Mouse (Mus musculus) neural tube, embryonic 14.5 days (tissue): Measurements from ENCODE around the gene Prmt8. TPM values are rescaled to one million over a fixed set of nuclear protein-coding genes. Genes with fewer than 3 reads are reported as not detected.

Source experiments
- ATAC-seq: fragments of 200-750 bp; cut with Nextera tagmentation; 2 replicates; pipeline ENCODE4 v1.8.0; 2017; ENCODE audit warnings: low read depth, mild to moderate bottlenecking, moderate TSS enrichment, moderate library complexity
- H3K27ac ChIP-seq: fragments of 300-500 bp; sonication (generic); 2 replicates; pipeline ENCODE4 v1.5.1; 2014; ENCODE audit warnings: low read depth, mild to moderate bottlenecking, control low read depth, low read length, moderate library complexity, mixed read lengths
- H3K27me3 ChIP-seq: fragments of 300-500 bp; sonication (generic); 2 replicates; pipeline ENCODE4 v1.6.1; 2014; ENCODE audit warnings: low read length; ENCODE audit not compliant: control insufficient read depth, insufficient read depth
- H3K36me3 ChIP-seq: fragments of 300-500 bp; sonication (generic); 2 replicates; pipeline ENCODE4 v1.6.1; 2014; ENCODE audit warnings: low read length, mixed read lengths; ENCODE audit not compliant: control insufficient read depth, insufficient read depth
- H3K4me1 ChIP-seq: fragments of 300-500 bp; sonication (generic); 2 replicates; pipeline ENCODE4 v1.6.1; 2014; ENCODE audit warnings: low read length; ENCODE audit not compliant: control insufficient read depth, insufficient read depth
- H3K4me2 ChIP-seq: fragments of 300-500 bp; sonication (generic); 2 replicates; pipeline ENCODE4 v1.6.1; 2014; ENCODE audit warnings: mild to moderate bottlenecking, low read depth, low read length, control low read depth
- H3K4me3 ChIP-seq: fragments of 300-500 bp; sonication (generic); 2 replicates; pipeline ENCODE4 v1.5.1; 2014; ENCODE audit warnings: low read depth, low read length, control low read depth, mixed read lengths
- H3K9ac ChIP-seq: fragments of 300-500 bp; sonication (generic); replicated peaks from 2 replicates; pipeline ENCODE4 v1.6.1; 2014; ENCODE audit warnings: low read depth, mild to moderate bottlenecking, control low read depth, low read length, mixed read lengths
- H3K9me3 ChIP-seq: fragments of 300-500 bp; sonication (generic); 2 replicates; pipeline ENCODE4 v1.6.1; 2016; ENCODE audit warnings: low read length; ENCODE audit not compliant: control insufficient read depth
- WGBS: fragments of 180-500 bp; shearing (Covaris S2); extraction: QIAGEN DNeasy Blood & Tissue Kit; methylation state at CpG from one replicate; pipeline ENCODE4 v1.1.7; 2014; 5-methylcytosine and 5-hydroxymethylcytosine counted together
- microRNA-seq: library from miRNA; unstranded; fragments of <30 nt; microRNA quantifications from one replicate; pipeline ENCODE4, GENCODE M21; 2016
- polyA plus RNA-seq: library from polyadenylated mRNA; unstranded; fragments of >200 nt; fragmentation: Nextera tagmentation; extraction: Ambion mirVana; gene quantifications from 2 replicates; pipeline ENCODE4 v1.2.1, GENCODE M21; 2014

Gene Prmt8
- polyA plus RNA-seq, 1 experiment from 2014 or later: 45.9 TPM

DNA sequence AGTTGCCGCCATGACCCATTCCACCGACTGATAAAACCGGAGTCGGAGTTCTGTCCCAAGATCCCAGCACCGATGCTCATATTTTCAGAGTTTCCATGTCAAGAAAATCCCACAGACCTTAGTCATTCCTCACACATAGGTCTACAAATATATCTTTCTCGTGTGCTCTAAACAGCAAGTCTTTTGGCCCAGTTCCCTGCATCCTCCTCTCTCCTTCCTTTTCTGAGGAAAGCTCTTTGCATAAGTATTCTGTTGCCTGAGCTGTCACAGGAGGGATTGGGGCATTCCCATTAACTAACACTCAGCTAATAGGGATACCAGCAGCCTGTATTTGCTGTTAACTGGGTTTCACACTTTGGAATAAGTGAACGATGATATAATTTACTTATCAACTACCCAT is 106.0 kb downstream of the Prmt8 start:
- no peak overlapping the region for H3K4me3 ChIP-seq
- H3K4me1 ChIP-seq: no peaks in the 10 kb centered on the region; the same call in 1 of the 2 replicates
- no peak overlapping the region for H3K9ac ChIP-seq
- H3K27me3 ChIP-seq: no peaks in the 10 kb centered on the region
- WGBS: 74% methylated on average over 7 of the region's 7 CpGs
- no peaks in the 10 kb centered on the region for H3K9me3 ChIP-seq
- H3K36me3 ChIP-seq: no peaks in the 10 kb centered on the region
- no peak for ATAC-seq
- no peak overlapping the region for H3K4me2 ChIP-seq
- H3K27ac ChIP-seq: no peak overlapping the region

DNA sequence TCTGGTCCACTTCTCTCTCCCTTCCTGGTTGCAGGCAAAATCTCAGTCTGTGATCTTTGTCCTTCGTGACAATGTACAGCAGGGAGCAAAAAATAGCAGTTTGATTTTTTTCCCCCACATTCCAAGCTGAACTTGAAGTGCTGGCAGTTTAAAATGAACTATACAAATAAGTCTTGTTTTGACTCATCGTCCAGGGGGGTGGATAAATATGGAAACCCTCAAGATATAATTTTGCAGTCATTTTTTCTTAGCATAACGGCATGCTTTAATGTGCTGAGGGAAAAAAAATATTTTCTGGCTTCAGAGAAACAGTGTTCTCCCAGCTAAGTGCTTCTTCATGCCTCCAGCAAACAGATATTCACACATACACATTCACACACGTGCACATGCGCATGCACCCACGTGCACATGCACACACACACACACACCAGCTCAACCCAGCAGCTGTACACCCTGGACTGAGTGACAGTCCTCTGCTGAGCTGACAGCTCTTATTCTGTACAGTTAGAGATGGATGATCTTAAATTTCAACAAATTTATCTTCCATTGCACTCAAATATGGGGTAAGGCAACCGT is 107.5 kb downstream of the Prmt8 start:
- Histone ChIP-seq H3K4me3 (no peak overlapping the region), H3K4me1 (no peaks in the 10 kb centered on the region; the same call in 1 of the 2 replicates), H3K9me3 (no peaks in the 10 kb centered on the region), H3K36me3 (no peaks in the 10 kb centered on the region), H3K4me2 (no peak overlapping the region), H3K27ac (no peak overlapping the region), H3K9ac (no peak overlapping the region), H3K27me3 (no peaks in the 10 kb centered on the region)
- WGBS: 86% methylated on average over 7 of the region's 7 CpGs
- ATAC-seq: no peak

DNA sequence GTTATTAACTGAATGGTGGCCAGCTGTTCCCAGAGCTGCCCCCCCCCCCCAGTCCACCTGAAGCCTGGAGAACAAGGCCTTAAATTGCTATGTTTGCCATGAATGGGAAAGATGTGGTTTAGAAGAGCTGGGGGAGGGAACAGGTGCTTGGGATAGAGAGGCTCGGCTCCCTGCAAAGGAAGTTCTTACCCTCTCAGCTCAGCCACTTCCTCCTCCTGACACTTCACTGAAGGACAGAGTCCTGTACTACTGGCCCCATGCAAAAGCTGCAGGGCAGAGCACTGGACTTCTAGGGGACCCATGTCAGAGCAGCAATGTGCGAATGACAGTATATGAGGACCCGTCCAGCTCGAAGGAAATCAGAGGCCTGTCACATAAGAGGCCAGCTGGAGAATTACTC is 109.3 kb downstream of the Prmt8 start:
- no peak for ATAC-seq
- 82% methylated on average over 4 of the region's 4 CpGs for WGBS

DNA sequence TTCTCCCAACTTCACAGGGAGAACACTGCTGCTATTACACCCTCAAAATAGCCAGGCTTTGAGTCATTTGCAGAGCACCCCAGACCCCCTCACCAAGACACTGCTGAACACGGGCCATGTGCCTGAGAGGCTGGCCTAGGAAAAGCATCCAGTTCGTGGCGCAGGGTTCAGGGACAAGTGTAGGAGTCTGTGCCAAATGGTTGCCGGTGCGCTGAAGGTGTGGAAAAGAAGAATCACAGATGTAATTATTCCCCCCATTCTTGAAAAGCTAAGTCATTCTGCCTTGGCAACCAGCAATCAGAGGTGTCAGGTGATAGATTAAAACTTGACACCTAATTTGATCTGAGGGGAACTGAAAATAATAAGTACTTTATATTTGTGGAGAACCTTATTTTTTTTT is 109.8 kb downstream of the Prmt8 start:
- Histone ChIP-seq H3K4me3 (no peak overlapping the region), H3K27me3 (no peaks in the 10 kb centered on the region), H3K9ac (no peak overlapping the region), H3K4me1 (no peaks in the 10 kb centered on the region; the same call in 1 of the 2 replicates), H3K36me3 (no peaks in the 10 kb centered on the region), H3K4me2 (no peak overlapping the region), H3K27ac (no peak overlapping the region), H3K9me3 (no peaks in the 10 kb centered on the region)
- WGBS: 59% methylated on average over 5 of the region's 5 CpGs
- no peak for ATAC-seq

More for the DNA sequence above, 109.3 kb downstream of the Prmt8 start:
- H3K27ac ChIP-seq: no peak overlapping the region
- H3K4me1 ChIP-seq: no peaks in the 10 kb centered on the region; the same call in 1 of the 2 replicates
- no peak overlapping the region for H3K9ac ChIP-seq
- H3K27me3 ChIP-seq: no peaks in the 10 kb centered on the region
- no peak overlapping the region for H3K4me2 ChIP-seq
- no peaks in the 10 kb centered on the region for H3K36me3 ChIP-seq
- no peak overlapping the region for H3K4me3 ChIP-seq
- no peaks in the 10 kb centered on the region for H3K9me3 ChIP-seq

DNA sequence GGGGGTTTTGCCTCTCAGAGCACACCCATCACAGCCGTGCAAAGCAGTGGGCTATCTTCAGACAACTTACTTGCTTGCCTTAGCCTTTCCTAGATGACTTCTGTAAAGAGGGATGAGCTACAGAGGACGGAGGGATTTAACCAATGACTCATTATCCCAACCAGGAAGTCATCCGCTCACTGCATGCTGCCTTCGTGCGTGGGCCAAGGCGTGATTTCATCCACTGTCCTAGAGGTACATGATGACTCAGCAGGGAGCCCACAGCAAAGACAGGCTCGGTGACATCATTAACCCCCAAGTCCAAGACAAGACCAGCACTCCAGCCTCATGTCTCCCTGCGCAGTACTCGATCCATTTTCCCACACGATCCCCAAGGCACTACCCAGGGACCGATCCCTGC is 112.1 kb downstream of the Prmt8 start:
- ATAC-seq: no peak
- Histone ChIP-seq H3K4me3 (no peak overlapping the region), H3K27me3 (no peaks in the 10 kb centered on the region), H3K4me1 (no peaks in the 10 kb centered on the region), H3K36me3 (no peaks in the 10 kb centered on the region), H3K27ac (no peak overlapping the region), H3K9me3 (no peaks in the 10 kb centered on the region), H3K9ac (no peak overlapping the region), H3K4me2 (no peak overlapping the region)
- 95% methylated on average over 11 of the region's 11 CpGs for WGBS

DNA sequence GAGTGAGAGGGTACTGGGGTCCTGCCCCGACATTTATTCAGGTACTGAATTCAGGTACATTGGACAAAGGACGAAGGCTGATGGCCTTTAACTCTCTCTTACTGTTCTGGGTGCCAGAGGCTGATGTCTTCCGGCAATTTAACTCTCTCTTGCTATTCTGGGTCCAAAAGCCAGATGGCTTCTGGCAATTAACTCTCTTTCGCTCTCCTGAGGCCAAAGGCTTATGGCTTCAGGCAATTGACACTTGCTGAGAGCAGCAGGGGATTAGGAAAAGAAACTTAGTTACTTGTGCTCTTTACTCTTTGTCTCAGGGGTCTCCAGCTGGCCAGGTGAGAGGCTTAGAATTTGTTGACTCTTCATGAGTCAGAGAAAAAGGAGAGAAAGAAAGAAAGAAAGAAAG is 113.3 kb downstream of the Prmt8 start:
- Histone ChIP-seq H3K9ac (no peak overlapping the region), H3K27me3 (no peaks in the 10 kb centered on the region), H3K9me3 (no peaks in the 10 kb centered on the region), H3K4me1 (no peaks in the 10 kb centered on the region), H3K27ac (no peak overlapping the region), H3K4me3 (no peak overlapping the region), H3K4me2 (no peak overlapping the region), H3K36me3 (no peaks in the 10 kb centered on the region)
- no peak for ATAC-seq
- 15% methylated on average over 4 of the region's 4 CpGs for WGBS

DNA sequence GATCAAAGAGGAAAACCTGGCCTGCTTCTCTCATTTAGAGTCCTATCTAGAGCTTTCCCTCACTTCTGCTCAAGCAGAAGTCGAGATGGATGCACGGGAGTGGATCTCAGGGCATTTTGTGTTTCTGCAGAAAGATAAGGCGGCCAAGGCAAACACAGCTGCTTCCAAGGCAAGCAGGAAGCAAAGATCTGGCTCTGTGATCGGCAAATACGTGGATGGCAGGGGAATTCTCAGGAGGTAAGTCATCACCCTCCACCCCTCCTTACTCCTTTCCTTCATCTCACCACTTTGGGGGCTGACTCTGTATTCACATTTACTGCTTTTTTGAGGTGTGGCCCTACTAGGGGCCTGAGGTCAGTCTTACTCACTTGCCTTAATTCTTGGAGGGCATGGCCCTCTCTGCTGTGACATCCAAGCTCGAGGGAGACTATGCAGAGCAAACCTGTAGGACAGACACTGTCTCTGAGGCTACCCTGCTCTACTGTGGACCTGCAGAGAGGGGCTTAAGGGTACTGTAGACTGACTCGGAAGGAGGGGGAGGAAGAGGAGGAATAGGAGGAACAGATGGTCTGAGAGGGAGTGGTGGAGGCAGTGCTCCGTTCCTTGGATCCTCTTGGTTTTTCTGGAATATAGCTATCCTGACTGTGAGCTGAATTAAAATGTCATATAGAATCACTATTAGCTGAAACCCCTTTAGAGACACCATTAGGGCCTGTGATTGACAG is 128.0 kb downstream of the Prmt8 start:
- Histone ChIP-seq H3K4me2 (no peak overlapping the region), H3K9me3 (no peaks in the 10 kb centered on the region), H3K4me1 (no peaks in the 10 kb centered on the region), H3K27me3 (no peaks in the 10 kb centered on the region), H3K9ac (no peak overlapping the region), H3K27ac (no peak overlapping the region), H3K4me3 (no peak overlapping the region), H3K36me3 (no peaks in the 10 kb centered on the region)
- 77% methylated on average over 8 of the region's 8 CpGs for WGBS
- ATAC-seq: no peak

Small RNA genes lying within 50 kb of the gene (microRNA-seq; reads per million reads assigned to microRNA genes)
- gene Mir7233: not detected

Other genes with a start within 250 kb of the Prmt8 start
- gene Cracr2a, start 208.1 kb downstream of the Prmt8 start, polyA plus RNA-seq: 0.57 and 1.4 TPM in 2 replicates
- gene Tspan11, start 118.1 kb upstream of the Prmt8 start, polyA plus RNA-seq: 3.2 and 4.0 TPM in 2 replicates